Mouse (Mus musculus): ENCODE measurements around the gene Uts2. TPM values are rescaled to one million over a fixed set of nuclear protein-coding genes. Genes with fewer than 3 reads are reported as not detected.
A peak's percentile ranks its signal among the peaks of the same experiment; 100 is the strongest.

Gene Uts2
- polyA plus RNA-seq, 1 experiment from 2014 or later: not detected

DNA sequence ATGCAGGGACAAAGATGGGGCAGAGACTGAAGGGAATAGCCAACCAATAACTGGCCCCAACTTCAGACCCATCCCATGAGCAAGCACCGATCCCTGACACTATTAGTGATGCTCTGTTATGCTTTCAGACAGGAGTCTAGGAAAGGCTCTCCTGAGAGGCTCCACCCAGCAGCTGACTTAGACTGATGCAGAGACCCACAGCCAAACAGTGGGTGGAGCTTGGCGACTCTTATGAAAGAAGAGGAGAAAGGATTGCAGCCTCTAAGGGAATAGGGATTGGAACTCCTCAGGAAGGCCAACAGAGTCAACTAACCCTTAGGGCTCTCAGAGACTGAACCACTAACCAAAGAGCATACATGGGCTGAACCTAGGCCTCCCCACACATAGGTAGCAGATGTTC lies 33.2 kb upstream of the Uts2 start:
- Histone ChIP-seq H3K9me3 (ENCODE audit: low read length) (no peaks in the 10 kb centered on the region), H3K36me3 (replicated peaks; ENCODE audit: insufficient read depth, low read length) (no peaks in the 10 kb centered on the region), H3K27me3 (ENCODE audit: insufficient read depth, low read length) (no peaks in the 10 kb centered on the region), H3K27ac (ENCODE audit: low read depth) (no peak overlapping the region), H3K4me3 (ENCODE audit: low read depth, low read length) (no peak overlapping the region), H3K9ac (replicated peaks) (no peak overlapping the region), H3K4me2 (ENCODE audit: low read depth, low read length) (no peak overlapping the region), H3K4me1 (ENCODE audit: insufficient read depth) (0 out of 2 replicates have a peak, but pooled peaks cover 4% of the 10 kb centered on the region)
- no peak for DNase-seq
- WGBS (ENCODE audit: insufficient replicate concordance): 61% methylated on average over 2 of the region's 2 CpGs
- TF ChIP-seq EP300 (IDR thresholded peaks at IDR 0.05; ENCODE audit: low read depth) (no peak), CTCF (IDR thresholded peaks at IDR 0.05; ENCODE audit: low read depth) (no peak)
- no peak for ATAC-seq

DNA sequence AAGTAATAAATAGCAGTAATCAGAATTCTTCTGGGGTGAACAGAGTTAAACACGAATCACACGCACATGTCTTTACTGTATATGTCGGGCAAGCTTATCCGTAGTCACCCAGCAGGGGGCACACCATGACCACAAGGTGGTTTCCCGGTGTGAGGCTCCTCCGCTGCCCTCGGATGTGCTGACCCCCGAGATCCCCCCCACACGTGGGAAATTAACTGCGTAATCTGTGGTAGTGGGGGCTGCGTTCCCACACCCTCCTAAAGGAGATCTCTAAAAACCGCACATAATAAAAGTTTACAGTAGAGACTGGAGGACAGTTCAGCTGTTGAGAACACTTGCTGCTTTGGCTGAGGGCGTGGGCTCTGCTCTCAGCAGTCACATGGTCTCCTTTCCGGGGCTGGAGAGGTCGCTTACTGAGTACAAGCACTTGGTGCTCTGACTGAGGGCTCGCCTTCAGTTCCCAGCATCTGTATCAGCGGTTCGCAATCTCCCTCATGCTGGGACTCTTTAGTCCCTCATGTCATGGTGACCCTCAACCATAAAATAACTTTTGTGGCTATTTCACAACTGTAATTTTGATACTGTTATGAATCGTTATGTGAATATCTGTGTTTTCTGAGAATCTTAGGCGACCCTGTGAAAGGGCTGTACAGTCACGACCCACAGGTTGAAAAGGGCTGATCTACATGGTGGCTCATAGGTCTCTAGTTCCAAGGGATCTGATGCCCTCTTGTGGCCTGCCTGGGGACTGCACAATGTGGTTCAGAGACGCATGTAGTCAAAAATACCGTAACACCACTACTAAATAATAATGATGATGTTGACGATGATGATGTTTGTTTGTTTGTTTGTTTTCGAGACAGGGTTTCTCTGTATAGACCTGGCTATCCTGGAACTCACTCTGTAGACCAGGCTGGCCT lies 32.0 kb upstream of the Uts2 start:
- peak; percentile 82 for ATAC-seq
- H3K27ac ChIP-seq (ENCODE audit: low read depth): no peak overlapping the region
- no peak overlapping the region for H3K9ac ChIP-seq (replicated peaks)
- H3K4me1 ChIP-seq (ENCODE audit: insufficient read depth): 0 out of 2 replicates have a peak, but pooled peaks cover 4% of the 10 kb centered on the region
- no peaks in the 10 kb centered on the region for H3K36me3 ChIP-seq (replicated peaks; ENCODE audit: insufficient read depth, low read length)
- DNase-seq: peak; percentile 87
- TF ChIP-seq EP300 (IDR thresholded peaks at IDR 0.05; ENCODE audit: low read depth) (no peak), CTCF (IDR thresholded peaks at IDR 0.05; ENCODE audit: low read depth) (peak; percentile 89)
- H3K4me2 ChIP-seq (ENCODE audit: low read depth, low read length): peak overlapping the region; percentile 65
- H3K9me3 ChIP-seq (ENCODE audit: low read length): no peaks in the 10 kb centered on the region
- no peaks in the 10 kb centered on the region for H3K27me3 ChIP-seq (ENCODE audit: insufficient read depth, low read length)
- 7% methylated on average over 25 of the region's 25 CpGs for WGBS (ENCODE audit: insufficient replicate concordance)
- H3K4me3 ChIP-seq (ENCODE audit: low read depth, low read length): peak overlapping the region; percentile 16; the same call in 1 of the 2 replicates

DNA sequence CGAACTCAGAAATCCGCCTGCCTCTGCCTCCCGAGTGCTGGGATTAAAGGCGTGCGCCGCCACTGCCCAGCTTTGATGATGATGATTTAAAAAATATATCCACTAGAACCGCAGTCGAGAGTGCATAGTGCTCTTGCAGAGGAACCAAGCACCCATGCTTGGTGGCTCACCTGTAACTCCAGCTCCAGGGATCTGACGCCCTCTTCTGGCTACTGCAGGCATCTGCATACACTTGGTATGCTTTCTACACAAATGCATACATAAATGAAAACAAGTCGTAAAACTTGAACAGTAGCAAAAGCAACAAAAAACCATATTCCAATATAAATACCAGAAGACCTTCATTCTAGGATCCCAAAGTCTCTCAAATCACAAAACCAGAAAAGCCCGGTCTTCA lies 31.3 kb upstream of the Uts2 start:
- no peak for DNase-seq
- TF ChIP-seq EP300 (IDR thresholded peaks at IDR 0.05; ENCODE audit: low read depth) (no peak), CTCF (IDR thresholded peaks at IDR 0.05; ENCODE audit: low read depth) (peak; percentile 24)

DNA sequence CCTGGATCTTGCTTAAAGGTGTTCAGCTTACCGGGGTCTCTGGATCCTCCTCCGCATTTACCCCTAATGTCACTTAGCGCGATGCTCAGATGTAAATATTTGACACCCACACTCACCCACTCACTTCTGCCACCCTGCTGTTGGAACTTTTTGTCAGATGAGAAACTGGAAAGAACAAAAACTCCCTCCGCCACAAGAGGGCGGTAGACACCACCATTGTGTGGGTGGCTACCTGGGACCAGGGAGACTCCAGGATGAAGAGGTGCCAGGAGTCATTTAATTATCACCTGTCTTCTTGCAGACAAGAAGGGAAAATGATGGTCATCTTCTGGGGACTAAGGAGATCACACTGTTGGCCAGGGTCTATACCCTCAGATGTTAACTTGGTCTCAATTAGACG lies 30.3 kb upstream of the Uts2 start:
- no peak overlapping the region for H3K27ac ChIP-seq (ENCODE audit: low read depth)
- H3K9ac ChIP-seq (replicated peaks): no peak overlapping the region
- no peaks in the 10 kb centered on the region for H3K27me3 ChIP-seq (ENCODE audit: insufficient read depth, low read length)
- no peak for ATAC-seq
- H3K4me3 ChIP-seq (ENCODE audit: low read depth, low read length): no peak overlapping the region
- TF ChIP-seq CTCF (IDR thresholded peaks at IDR 0.05; ENCODE audit: low read depth) (peak; percentile 76), EP300 (IDR thresholded peaks at IDR 0.05; ENCODE audit: low read depth) (no peak)
- no peaks in the 10 kb centered on the region for H3K36me3 ChIP-seq (replicated peaks; ENCODE audit: insufficient read depth, low read length)
- DNase-seq: peak; percentile 74
- H3K4me1 ChIP-seq (ENCODE audit: insufficient read depth): 0 out of 2 replicates have a peak, but pooled peaks cover 4% of the 10 kb centered on the region
- 12% methylated on average over 7 of the region's 7 CpGs for WGBS (ENCODE audit: insufficient replicate concordance)
- no peak overlapping the region for H3K4me2 ChIP-seq (ENCODE audit: low read depth, low read length)
- no peaks in the 10 kb centered on the region for H3K9me3 ChIP-seq (ENCODE audit: low read length)

More for the DNA sequence above, 31.3 kb upstream of the Uts2 start:
- no peaks in the 10 kb centered on the region for H3K36me3 ChIP-seq (replicated peaks; ENCODE audit: insufficient read depth, low read length)
- H3K9me3 ChIP-seq (ENCODE audit: low read length): no peaks in the 10 kb centered on the region
- 66% methylated on average over 11 of the region's 11 CpGs for WGBS (ENCODE audit: insufficient replicate concordance)
- ATAC-seq: no peak
- H3K27me3 ChIP-seq (ENCODE audit: insufficient read depth, low read length): no peaks in the 10 kb centered on the region
- H3K4me2 ChIP-seq (ENCODE audit: low read depth, low read length): no peak overlapping the region
- H3K4me1 ChIP-seq (ENCODE audit: insufficient read depth): 0 out of 2 replicates have a peak, but pooled peaks cover 4% of the 10 kb centered on the region
- no peak overlapping the region for H3K9ac ChIP-seq (replicated peaks)
- no peak overlapping the region for H3K27ac ChIP-seq (ENCODE audit: low read depth)
- no peak overlapping the region for H3K4me3 ChIP-seq (ENCODE audit: low read depth, low read length)

- TF ChIP-seq EP300 (IDR thresholded peaks at IDR 0.05; ENCODE audit: low read depth) (no peak), CTCF (IDR thresholded peaks at IDR 0.05; ENCODE audit: low read depth) (no peak)
- Histone ChIP-seq H3K4me1 (ENCODE audit: insufficient read depth) (0 out of 2 replicates have a peak, but pooled peaks cover 4% of the 10 kb centered on the region), H3K9ac (replicated peaks) (no peak overlapping the region), H3K9me3 (ENCODE audit: low read length) (no peaks in the 10 kb centered on the region), H3K27me3 (ENCODE audit: insufficient read depth, low read length) (no peaks in the 10 kb centered on the region), H3K4me2 (ENCODE audit: low read depth, low read length) (no peak overlapping the region), H3K27ac (ENCODE audit: low read depth) (no peak overlapping the region), H3K36me3 (replicated peaks; ENCODE audit: insufficient read depth, low read length) (no peaks in the 10 kb centered on the region), H3K4me3 (ENCODE audit: low read depth, low read length) (no peak overlapping the region)
- 80% methylated on average over 8 of the region's 8 CpGs for WGBS (ENCODE audit: insufficient replicate concordance)
- DNase-seq (no peak), ATAC-seq (no peak)
Measured at GRCm38 (mm10) chr4:150968956-150969355, 27.9 kb upstream of the Uts2 start.

- Histone ChIP-seq H3K36me3 (replicated peaks; ENCODE audit: insufficient read depth, low read length) (no peaks in the 10 kb centered on the region), H3K9ac (replicated peaks) (no peak overlapping the region), H3K9me3 (ENCODE audit: low read length) (no peaks in the 10 kb centered on the region), H3K4me2 (ENCODE audit: low read depth, low read length) (no peak overlapping the region), H3K27ac (ENCODE audit: low read depth) (no peak overlapping the region), H3K4me3 (ENCODE audit: low read depth, low read length) (no peak overlapping the region), H3K27me3 (ENCODE audit: insufficient read depth, low read length) (no peaks in the 10 kb centered on the region), H3K4me1 (ENCODE audit: insufficient read depth) (no peaks in the 10 kb centered on the region)
- DNase-seq (no peak), ATAC-seq (no peak)
- TF ChIP-seq EP300 (IDR thresholded peaks at IDR 0.05; ENCODE audit: low read depth) (no peak), CTCF (IDR thresholded peaks at IDR 0.05; ENCODE audit: low read depth) (no peak)
- 73% methylated on average over 8 of the region's 8 CpGs for WGBS (ENCODE audit: insufficient replicate concordance)
Measured at GRCm38 (mm10) chr4:150973264-150973663, 23.6 kb upstream of the Uts2 start.

Measured in liver, postnatal 0 days (tissue).